Mouse (Mus musculus) liver, adult 2 months (tissue): ENCODE data around the gene Rundc3a.

Source experiments
- CTCF ChIP-seq: fragments of 200-500 bp; IDR thresholded peaks from 2 replicates; pipeline ENCODE4 v1.5.1; 2011; ENCODE audit warnings: low read depth, low read length, control low read depth
- POLR2A ChIP-seq: fragments of 200-500 bp; IDR thresholded peaks from 2 replicates; pipeline ENCODE4 v1.6.1; 2011; ENCODE audit warnings: low read length, control low read depth; ENCODE audit not compliant: insufficient read depth; ENCODE audit errors: extremely low read depth

- TF ChIP-seq POLR2A (no peak), CTCF (no peak)
Measured at GRCm38 (mm10) chr11:102445264-102445890, 52.2 kb downstream of the Rundc3a start.
